Mouse (Mus musculus) C2C12 (cell line): ENCODE data around the gene Mfsd10. TPM values are rescaled to one million over a fixed set of nuclear protein-coding genes. Genes with fewer than 3 reads are reported as not detected.

Experiments used
- H3K27me3 ChIP-seq: one replicate; pipeline ENCODE4 v1.6.1; 2011; ENCODE audit not compliant: control insufficient read depth, insufficient read depth, insufficient read length
- H3K36me3 ChIP-seq: one replicate; pipeline ENCODE4 v1.6.1; 2011; ENCODE audit not compliant: control insufficient read depth, insufficient read depth
- H3K4me3 ChIP-seq: one replicate; pipeline ENCODE4 v1.5.1; 2011; ENCODE audit warnings: mild to moderate bottlenecking, control low read depth; ENCODE audit not compliant: poor library complexity, insufficient read depth, severe bottlenecking
- H3K79me2 ChIP-seq: one replicate; pipeline ENCODE4 v1.6.1; 2011; ENCODE audit not compliant: control insufficient read depth, insufficient read depth
- H3K79me3 ChIP-seq: one replicate; pipeline ENCODE4 v1.6.1; 2011; ENCODE audit warnings: low read depth, control low read depth
- H3ac ChIP-seq: one replicate; pipeline ENCODE3; 2011; ENCODE audit warnings: low read depth; ENCODE audit not compliant: control insufficient read depth, insufficient read length
- CEBPB ChIP-seq: IDR thresholded peaks from one replicate; pipeline ENCODE4 v1.6.1; 2011; ENCODE audit warnings: low read depth, mild to moderate bottlenecking, control low read depth, moderate library complexity
- CTCF ChIP-seq: IDR thresholded peaks from one replicate; pipeline ENCODE4 v1.5.1; 2011; ENCODE audit not compliant: control insufficient read depth, insufficient read depth, insufficient read length
- FOSL1 ChIP-seq: IDR thresholded peaks from one replicate; pipeline ENCODE4 v1.8.0; 2011; ENCODE audit warnings: mild to moderate bottlenecking, low read length; ENCODE audit not compliant: poor library complexity, insufficient read depth, severe bottlenecking
- MAX ChIP-seq: IDR thresholded peaks from one replicate; pipeline ENCODE4 v1.6.1; 2011; ENCODE audit warnings: mild to moderate bottlenecking, control low read depth
- MYOD1 ChIP-seq: IDR thresholded peaks from one replicate; pipeline ENCODE4 v1.6.1; 2011; ENCODE audit warnings: low read depth; ENCODE audit not compliant: control insufficient read depth, insufficient read length
- MYOG ChIP-seq: IDR thresholded peaks from one replicate; pipeline ENCODE4 v1.6.1; 2011; ENCODE audit not compliant: control insufficient read depth, insufficient read length; ENCODE audit errors: extremely low read depth
- USF1 ChIP-seq: IDR thresholded peaks from one replicate; pipeline ENCODE4 v1.6.1; 2011; ENCODE audit warnings: low read depth, mild to moderate bottlenecking, control low read depth, moderate library complexity
- long read RNA-seq, 2 experiments: library from polyadenylated mRNA; unstranded; transcript quantifications; one replicate each; pipeline ENCODE4 v2.0.0; 2019 to 2020
- polyA plus RNA-seq: library from polyadenylated mRNA; unstranded; fragments of >200 nt; fragmentation: generic; extraction: Trizol; gene quantifications from one replicate; pipeline ENCODE4 v1.2.1, GENCODE M21; 2012; ENCODE audit warnings: missing spikeins

Gene Mfsd10
- polyA plus RNA-seq: 69.3 TPM
- long read RNA-seq, experiment 1, transcript Mfsd10-202 (13 exons, 1,906 nt): minor isoform, 6 of 29 reads
- long read RNA-seq, experiment 1, transcript Mfsd10-203 (13 exons, 1,754 nt): minor isoform, 5 of 29 reads
- long read RNA-seq, experiment 1, transcript Mfsd10-201 (13 exons, 1,907 nt): major isoform, 8 of 29 reads
- long read RNA-seq, experiment 1, partial matches to known transcripts: 3 of 29 reads
- long read RNA-seq, experiment 1, other reads (novel, unspliced or antisense): 5 of 29 reads
- long read RNA-seq, experiment 2, transcript Mfsd10-202 (13 exons, 1,906 nt): minor isoform, 46 of 195 reads
- long read RNA-seq, experiment 2, transcript Mfsd10-203 (13 exons, 1,754 nt): minor isoform, 23 of 195 reads
- long read RNA-seq, experiment 2, transcript Mfsd10-201 (13 exons, 1,907 nt): major isoform, 80 of 195 reads
- long read RNA-seq, experiment 2, partial matches to known transcripts: 7 of 195 reads
- long read RNA-seq, experiment 2, other reads (novel, unspliced or antisense): 39 of 195 reads

DNA sequence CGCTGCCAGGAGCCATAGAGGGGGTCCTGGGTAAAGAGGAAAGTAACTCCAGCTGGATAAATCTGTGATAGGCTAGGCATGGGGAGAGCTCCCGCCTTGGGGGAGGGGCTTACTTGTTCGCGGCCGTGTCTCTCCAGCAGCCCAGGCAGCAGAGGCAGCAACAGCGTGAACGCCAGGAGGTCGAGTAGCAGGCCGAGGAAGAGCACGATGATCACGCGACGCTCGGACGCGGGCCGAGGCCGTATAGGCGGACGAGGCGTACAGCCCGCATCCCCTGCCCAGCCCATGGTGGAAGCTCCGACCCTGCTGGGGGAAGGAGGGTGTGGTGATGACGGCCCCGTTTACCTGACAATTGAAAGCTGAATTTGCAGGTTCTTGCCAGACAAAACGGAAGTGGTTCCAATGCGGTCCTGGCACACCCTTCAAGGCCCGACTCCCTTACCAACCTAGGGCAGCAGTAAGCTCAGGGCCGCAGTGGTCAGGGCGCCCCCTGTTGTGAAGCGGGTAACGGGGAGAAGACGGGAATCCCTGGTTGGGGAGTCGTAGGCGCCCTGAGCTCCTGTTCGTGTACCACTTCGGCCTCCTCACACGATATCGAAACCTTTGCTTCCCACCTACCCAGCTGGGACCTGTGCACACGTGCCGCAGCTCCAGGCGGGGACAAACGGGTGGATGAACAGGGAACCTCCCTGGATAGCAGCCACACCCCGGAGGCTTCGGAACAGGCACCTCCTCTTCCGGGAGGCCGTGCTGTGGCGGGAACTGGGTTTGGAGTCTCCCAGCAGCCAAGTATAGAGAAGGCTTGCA lies at the start of gene Mfsd10:
Gene Mfsd10 (minus strand): TSS at position 732 of the 807 bp plus-strand sequence.
- Histone ChIP-seq H3K36me3 (peaks cover 72% of the 10 kb centered on the region), H3K79me3 (peaks cover 12% of the 10 kb centered on the region), H3K79me2 (peaks cover 26% of the 10 kb centered on the region), H3K27me3 (no peaks in the 10 kb centered on the region), H3K4me3 (peak within 1 kb of the TSS; percentile 54), H3ac (peak within 1 kb of the TSS; percentile 88)
- TF ChIP-seq MAX: peak; percentile 28
- no peak for TF ChIP-seq MYOG
- peak; percentile 25 for TF ChIP-seq CTCF

DNA sequence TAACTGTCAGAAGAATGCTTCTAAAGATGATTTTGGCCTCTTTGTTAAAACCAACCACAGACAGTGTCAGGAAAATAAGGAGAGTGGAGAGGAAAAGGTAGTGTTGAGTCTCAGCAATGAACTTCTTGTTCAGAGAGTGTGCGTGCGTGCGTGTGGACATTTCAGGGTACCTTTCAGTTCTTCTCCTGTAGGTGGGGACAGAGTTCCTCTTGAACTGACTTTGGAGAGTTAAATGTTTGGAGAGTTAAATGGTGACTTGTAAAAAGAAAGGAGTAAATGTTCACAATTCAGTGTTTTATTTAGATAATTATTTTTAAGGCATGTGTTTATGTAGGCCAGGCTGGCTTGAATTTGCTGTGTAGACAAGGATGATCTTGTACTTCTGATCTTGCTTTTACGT lies 33.3 kb upstream of the Mfsd10 start:
- TF ChIP-seq CEBPB: no peak
- TF ChIP-seq MAX: no peak
- TF ChIP-seq MYOG: no peak
- TF ChIP-seq USF1: no peak
- no peak for TF ChIP-seq MYOD1
- Histone ChIP-seq H3K27me3 (no peaks in the 10 kb centered on the region), H3K79me3 (no peaks in the 10 kb centered on the region), H3K79me2 (no peaks in the 10 kb centered on the region), H3K4me3 (no peak overlapping the region), H3ac (no peak overlapping the region), H3K36me3 (no peaks in the 10 kb centered on the region)

DNA sequence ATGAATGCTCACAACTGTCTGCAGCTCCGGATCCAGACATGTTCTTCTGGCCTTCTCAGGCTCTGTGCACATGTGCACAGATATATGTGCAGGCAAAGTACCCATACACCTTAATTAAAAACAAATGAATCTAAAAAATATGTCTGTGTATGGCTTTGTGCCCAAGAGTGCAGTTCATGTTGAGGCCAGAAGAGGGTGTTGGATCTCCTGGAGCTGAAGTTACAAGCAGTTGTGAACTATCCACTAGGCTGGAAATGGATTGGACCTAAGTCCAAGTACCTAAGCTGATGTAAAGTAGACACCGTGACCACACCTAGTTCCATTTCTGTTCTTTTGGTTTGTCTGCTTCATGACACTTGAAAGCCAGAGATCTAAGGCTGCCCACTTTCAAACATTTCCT lies 32.5 kb upstream of the Mfsd10 start:
- Histone ChIP-seq H3K4me3 (no peak overlapping the region), H3K36me3 (no peaks in the 10 kb centered on the region), H3K79me2 (no peaks in the 10 kb centered on the region), H3K27me3 (no peaks in the 10 kb centered on the region), H3ac (no peak overlapping the region), H3K79me3 (no peaks in the 10 kb centered on the region)
- TF ChIP-seq MYOG (no peak), USF1 (no peak), CEBPB (no peak), MYOD1 (no peak), MAX (no peak), FOSL1 (no peak)

DNA sequence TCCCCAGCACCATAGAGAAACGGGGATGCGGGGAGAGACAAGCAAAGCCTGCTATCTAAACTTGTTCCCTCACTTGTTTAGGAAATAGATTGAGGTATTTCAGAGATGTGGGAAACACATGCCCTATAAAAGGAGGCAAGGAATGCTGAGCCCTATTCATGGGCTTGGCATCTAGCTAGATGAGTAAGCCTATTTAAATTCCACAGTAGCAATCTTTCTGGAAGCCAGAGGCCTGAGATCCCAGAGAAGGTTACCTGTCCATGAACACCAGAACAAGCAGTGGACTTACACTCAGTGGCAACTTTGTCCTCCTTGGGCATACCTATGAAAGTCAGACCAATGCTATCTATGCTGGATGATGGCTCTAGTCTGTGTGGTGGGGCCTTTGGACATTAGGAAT lies 26.2 kb upstream of the Mfsd10 start:
- H3K27me3 ChIP-seq: no peaks in the 10 kb centered on the region
- TF ChIP-seq CTCF (no peak), USF1 (no peak), MYOD1 (no peak)
- peaks cover 14% of the 10 kb centered on the region for H3K79me3 ChIP-seq
- H3ac ChIP-seq: no peak overlapping the region
- peaks cover 16% of the 10 kb centered on the region for H3K79me2 ChIP-seq
- no peak overlapping the region for H3K4me3 ChIP-seq
- no peaks in the 10 kb centered on the region for H3K36me3 ChIP-seq

DNA sequence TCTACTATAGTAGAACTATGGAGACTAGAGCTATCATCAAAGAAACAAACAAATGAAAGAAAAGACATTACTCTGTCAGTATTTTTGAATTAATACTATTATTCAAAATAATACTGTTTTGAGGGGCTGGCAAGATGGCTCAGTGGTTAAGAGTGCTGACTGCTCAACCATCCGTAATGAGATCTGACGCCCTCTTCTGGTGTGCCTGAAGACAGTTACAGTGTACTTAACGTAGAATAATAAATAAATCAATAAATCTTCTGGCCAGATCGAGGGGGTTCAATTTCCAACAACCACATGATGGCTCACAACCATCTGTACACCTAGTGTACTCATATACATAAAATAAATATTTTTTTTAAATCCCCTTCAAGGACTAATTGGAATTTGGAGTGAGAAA lies 24.9 kb upstream of the Mfsd10 start:
- TF ChIP-seq CTCF: no peak
- TF ChIP-seq MYOD1: no peak
- no peak for TF ChIP-seq FOSL1
- no peak for TF ChIP-seq USF1
- TF ChIP-seq CEBPB: no peak
- no peak for TF ChIP-seq MAX
- no peak for TF ChIP-seq MYOG
- Histone ChIP-seq H3K36me3 (peaks cover 7% of the 10 kb centered on the region), H3K4me3 (no peak overlapping the region), H3ac (no peak overlapping the region), H3K79me3 (peaks cover 23% of the 10 kb centered on the region), H3K27me3 (no peaks in the 10 kb centered on the region), H3K79me2 (peaks cover 26% of the 10 kb centered on the region)
